Mouse (Mus musculus) cerebellum, adult 2 months (tissue): ENCODE measurements around the gene Trpm5.

Experiments
- CTCF ChIP-seq: fragments of 200-500 bp; IDR thresholded peaks from 2 replicates; pipeline ENCODE4 v1.5.1; 2011; ENCODE audit warnings: low read depth, mild to moderate bottlenecking, control low read depth, low read length, moderate library complexity, borderline replicate concordance; ENCODE audit not compliant: insufficient read depth
- POLR2A ChIP-seq: fragments of 200-500 bp; IDR thresholded peaks from 2 replicates; pipeline ENCODE4 v1.6.1; 2011; ENCODE audit warnings: low read length, control low read depth, borderline replicate concordance; ENCODE audit not compliant: insufficient read depth

DNA sequence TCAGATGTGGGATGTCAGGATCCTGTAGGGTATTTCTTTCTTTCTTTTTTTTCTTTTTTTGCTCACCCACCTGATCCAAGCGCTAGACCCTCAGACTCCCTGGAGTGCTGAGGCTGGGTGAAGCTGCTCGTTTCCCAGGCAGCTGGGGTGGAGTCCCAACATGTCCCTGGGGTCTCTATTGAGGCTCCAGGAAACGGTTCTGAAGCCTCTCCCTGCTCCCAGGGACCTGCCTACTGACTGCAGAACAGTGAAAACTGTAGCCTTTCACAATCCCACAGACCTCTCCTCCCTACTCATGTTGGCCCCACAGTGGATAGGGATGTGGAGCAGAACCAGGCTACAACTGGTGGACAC, 39.9 kb downstream of the Trpm5 start:
- TF ChIP-seq POLR2A (no peak), CTCF (no peak)
